Mouse (Mus musculus) cerebellum, adult 11-12 months (tissue): ENCODE measurements at regions not wholly inside any gene's neighbourhood (a gene's known extent, or its start where the extent isn't known, plus 50 kb on each side); places are given as distances from the start of the nearest gene placed in this dataset.
A peak's percentile ranks its signal among the peaks of the same experiment; 100 is the strongest.

Experiments
- DNase-seq: peaks from one replicate; pipeline ENCODE4 v3.0.0; 2022

GRCm38 (mm10) chr3:105380818-105381217 is 71.3 kb upstream of the Kcnd3 start:
- DNase-seq = no peak

- peak; percentile 54 for DNase-seq
Measured at GRCm38 (mm10) chr3:105392611-105393514, 59.3 kb upstream of the Kcnd3 start.
